Comparison of ENCODE assay signal across 9 mouse cellular contexts in genomic region chr2:181080886-181081285, GRCm38 (mm10). TPM values are rescaled to one million over a fixed set of nuclear protein-coding genes. Genes with fewer than 3 reads are reported as not detected.
A peak's percentile ranks its signal among the peaks of the same experiment; 100 is the strongest.
DNase-seq lines count a peak whose midpoint lies in the region; ATAC-seq and TF ChIP-seq lines count a peak whose summit lies in the region.
"Had no signal": no experiment of that assay in that cellular context is flagged by ENCODE, and none has a peak within 500 bp of the region (broad histone marks: within the 10 kb centered on the region; RNA-seq: fewer than 3 reads in every experiment).

No protein-coding gene starts in this region.

- WGBS in liver, embryonic 13.5 days (ENCODE audit: insufficient replicate concordance), result 45% methylated on average over 5 of the region's 5 CpGs

- H3K27me3 ChIP-seq in CH12.LX (replicated peaks), result peaks cover 5% of the 10 kb centered on the region
- 0 out of 2 replicates have a peak, but pooled peaks cover 3% of the 10 kb centered on the region for H3K27me3 ChIP-seq in liver, embryonic 13.5 days
- H3K27me3 ChIP-seq: hindbrain, embryonic 15.5 days had no signal

- H3K9ac ChIP-seq in CH12.LX (ENCODE audit: insufficient read depth, low read depth), result no peak overlapping the region
- H3K9ac ChIP-seq in liver, embryonic 13.5 days, result peak overlapping the region; percentile 70
- H3K9ac ChIP-seq: hindbrain, embryonic 15.5 days had no signal

- DNase-seq in heart, postnatal 14 days, result peak; percentile 8 to 47
- DNase-seq in heart, adult 9 months (ENCODE audit: low spot score in 2 of 2), result no peak
- DNase-seq in CH12.LX (ENCODE audit: extremely low read depth) (peak; percentile 54), adipocyte (ENCODE audit: low spot score) (peak; percentile 11), MN1 (ENCODE audit: low spot score) (no peak)
- peak; percentile 53 for DNase-seq in liver, embryonic 13.5 days
- no peak for DNase-seq in thymus, postnatal 36 days

- TF ChIP-seq RAD21 in CH12.LX (IDR thresholded peaks at IDR 0.05; ENCODE audit: low read depth, low read length), result no peak

- no peaks in the 10 kb centered on the region for H3K79me2 ChIP-seq in CH12.LX (replicated peaks; ENCODE audit: control insufficient read depth, extremely low read depth, insufficient read depth, poor library complexity, severe bottlenecking)

- TF ChIP-seq EP300 in CH12.LX (IDR thresholded peaks at IDR 0.05; ENCODE audit: low read length), result 0 out of 2 replicates have a peak, but pooled peaks have one; percentile 18

- no peak for TF ChIP-seq CTCF in CH12.LX (conservative IDR thresholded peaks at IDR 0.05 in 1 of 2, IDR thresholded peaks at IDR 0.05 in 1 of 2; ENCODE audit: low read depth in 2 of 2, low read length in 2 of 2)

- H3K4me2 ChIP-seq in CH12.LX (ENCODE audit: insufficient read depth, low read depth, poor library complexity, severe bottlenecking), result peak overlapping the region; percentile 14
- H3K4me2 ChIP-seq in liver, embryonic 13.5 days, result peak overlapping the region; percentile 80
- H3K4me2 ChIP-seq: hindbrain, embryonic 15.5 days had no signal

- intact Hi-C loops in heart, postnatal 14 days (cut with DNase I), result no loop called here

- no peaks in the 10 kb centered on the region for H3K9me3 ChIP-seq in CH12.LX (replicated peaks; ENCODE audit: low read length)
- no peaks in the 10 kb centered on the region for H3K9me3 ChIP-seq in liver, embryonic 13.5 days (replicated peaks)
- H3K9me3 ChIP-seq: hindbrain, embryonic 15.5 days had no signal

- H3K4me3 ChIP-seq in CH12.LX (replicated peaks in 1 of 3; ENCODE audit: low read depth in 2 of 3, low read length in 2 of 3, poor library complexity in 1 of 3), result peak overlapping the region in 2 of 3 experiments; percentile 53
- H3K4me3 ChIP-seq in liver, embryonic 13.5 days (replicated peaks), result peak overlapping the region; percentile 61
- H3K4me3 ChIP-seq: hindbrain, embryonic 15.5 days had no signal

- peak; percentile 79 for ATAC-seq in liver, embryonic 13.5 days (ENCODE audit: low read depth)

- in situ Hi-C loops in CH12.LX (cut with MboI; ENCODE audit: low pct_ligation_motif_present, low pct_unique_long_range_greater_than_20kb, low sequenced_read_pairs), result no loop called here

- dilution Hi-C loops in CH12.LX (cut with MboI; ENCODE audit: extremely low pct_ligation_motif_present, extremely low pct_unique_long_range_greater_than_20kb, low sequenced_read_pairs), result no loop called here

- no peak overlapping the region for H3K27ac ChIP-seq in CH12.LX (ENCODE audit: insufficient read depth, low read depth)
- peak overlapping the region; percentile 85 for H3K27ac ChIP-seq in liver, embryonic 13.5 days
- H3K27ac ChIP-seq: hindbrain, embryonic 15.5 days had no signal

- no peaks in the 10 kb centered on the region for H3K36me3 ChIP-seq in CH12.LX (replicated peaks in 1 of 2; ENCODE audit: control insufficient read depth in 1 of 2, insufficient read depth in 1 of 2, low read length in 1 of 2)
- no peaks in the 10 kb centered on the region for H3K36me3 ChIP-seq in liver, embryonic 13.5 days

- 0 out of 2 replicates have a peak, but pooled peaks have one; percentile 41 for TF ChIP-seq POLR2A in CH12.LX (IDR thresholded peaks at IDR 0.05; ENCODE audit: low read depth, low read length)

- H3K4me1 ChIP-seq in CH12.LX (ENCODE audit: control insufficient read depth in 1 of 2, insufficient read depth in 2 of 2), result peaks cover 48 to 51% of the 10 kb centered on the region in 2 experiments
- peaks cover 50% of the 10 kb centered on the region for H3K4me1 ChIP-seq in liver, embryonic 13.5 days (replicated peaks)
- H3K4me1 ChIP-seq: hindbrain, embryonic 15.5 days had no signal

TF ChIP-seq in CH12.LX, 34 proteins besides CTCF, POLR2A, EP300 and RAD21:
- no peak for TF ChIP-seq ZMIZ1 (IDR thresholded peaks at IDR 0.05; ENCODE audit: low read depth, low read length)
- TF ChIP-seq GABPA (IDR thresholded peaks at IDR 0.05; ENCODE audit: insufficient replicate concordance, low read depth, low read length), result no peak
- 0 out of 2 replicates have a peak, but pooled peaks have one; percentile 17 for TF ChIP-seq IRF4 (IDR thresholded peaks at IDR 0.05; ENCODE audit: low read depth, low read length)
- TF ChIP-seq ETS1 (conservative IDR thresholded peaks at IDR 0.05; ENCODE audit: low read depth, low read length), result no peak; the same call in 1 of the 2 replicates
- no peak for TF ChIP-seq ZNF384 (IDR thresholded peaks at IDR 0.05; ENCODE audit: low read depth, low read length)
- peak; percentile 31; the same call in 1 of the 2 replicates for TF ChIP-seq MXI1 (IDR thresholded peaks at IDR 0.05; ENCODE audit: low read depth, low read length)
- no peak; the same call in 1 of the 2 replicates for TF ChIP-seq SIN3A (IDR thresholded peaks at IDR 0.05; ENCODE audit: low read length)
- peak; percentile 44 for TF ChIP-seq ELF1 (IDR thresholded peaks at IDR 0.05; ENCODE audit: low read depth, low read length)
- no peak for TF ChIP-seq NELFE (IDR thresholded peaks at IDR 0.05; ENCODE audit: low read depth, low read length)
- 0 out of 2 replicates have a peak, but pooled peaks have one; percentile 11 for TF ChIP-seq NRF1 (IDR thresholded peaks at IDR 0.05; ENCODE audit: low read depth, low read length)
- TF ChIP-seq SMC3 (IDR thresholded peaks at IDR 0.05; ENCODE audit: low read depth, low read length), result no peak
- no peak for TF ChIP-seq JUN (IDR thresholded peaks at IDR 0.05; ENCODE audit: insufficient read depth, low read depth, low read length)
- TF ChIP-seq JUND (conservative IDR thresholded peaks at IDR 0.05; ENCODE audit: low read depth, low read length), result no peak
- peak; percentile 30 for TF ChIP-seq MAX (IDR thresholded peaks at IDR 0.05; ENCODE audit: low read length)
- peak; percentile 34 for TF ChIP-seq BHLHE40 (IDR thresholded peaks at IDR 0.05; ENCODE audit: low read depth, low read length)
- no peak for TF ChIP-seq RCOR1 (conservative IDR thresholded peaks at IDR 0.05; ENCODE audit: low read depth, low read length)
- TF ChIP-seq MYC (IDR thresholded peaks at IDR 0.05; ENCODE audit: low read depth, low read length), result peak; percentile 31; the same call in 1 of the 2 replicates
- TF ChIP-seq UBTF (IDR thresholded peaks at IDR 0.05; ENCODE audit: low read depth, low read length), result no peak

RNA-seq across cellular contexts. Expression of gene Chrna4, which starts 37.5 kb away (rescaled TPM):
- under 1 TPM in 1 of 2 experiments, not detected in 1; 0.17 TPM for total RNA-seq in heart, postnatal 14 days (2021)
- not detected in 2 replicates for total RNA-seq in CH12.LX (2012; rRNA removed)
- not detected in 2 replicates for total RNA-seq in CH12.LX (2014; rRNA removed)
- polyA plus RNA-seq in CH12.LX (2012; ENCODE audit: insufficient read length, low read depth), result not detected in 2 replicates
- polyA plus RNA-seq in liver, embryonic 13.5 days (2015; fragmentation: Nextera tagmentation; extraction: Ambion mirVana), result 0.46 and 0.56 TPM in 2 replicates
- total RNA-seq: monocyte, adult 5-6 weeks had no signal

RNA-seq across cellular contexts. Expression of gene Kcnq2, which starts 54.2 kb away (rescaled TPM):
- under 1 TPM in 1 of 2 experiments, not detected in 1; 0.22 TPM for total RNA-seq in heart, postnatal 14 days (2021)
- total RNA-seq in CH12.LX (2012; rRNA removed), result 0.04 TPM in 2 replicates
- total RNA-seq in CH12.LX (2014; rRNA removed), result not detected in 2 replicates
- polyA plus RNA-seq in CH12.LX (2012; ENCODE audit: insufficient read length, low read depth), result not detected in 2 replicates
- 0.16 and 0.20 TPM in 2 replicates for polyA plus RNA-seq in liver, embryonic 13.5 days (2015; fragmentation: Nextera tagmentation; extraction: Ambion mirVana)
- total RNA-seq: monocyte, adult 5-6 weeks had no signal

Comparison
In these comparisons a context has a peak if more than half of its experiments do, and no peak if none do; other contexts are left out.
1. DNase-seq: peak in heart, postnatal 14 days (2 of 2), CH12.LX (single experiment), adipocyte (single experiment) and liver, embryonic 13.5 days (single experiment); none in heart, adult 9 months (0 of 2), thymus, postnatal 36 days (0 of 2) and MN1 (single experiment).